Mouse (Mus musculus): ENCODE data around the gene Olfr106-ps. TPM values are rescaled to one million over a fixed set of nuclear protein-coding genes. Genes with fewer than 3 reads are reported as not detected.

Gene Olfr106-ps
- polyA plus RNA-seq (2015; fragmentation: Nextera tagmentation; extraction: Ambion mirVana): not detected in 2 replicates

GRCm38 (mm10) chr17:37390093-37390492 is at the start of gene Olfr106-ps:
Gene Olfr106-ps, plus strand, starts transcription at chr17:37390393.
- Histone ChIP-seq H3K9ac (replicated peaks) (no peak within 1 kb of the TSS), H3K4me3 (replicated peaks) (no peak within 1 kb of the TSS), H3K27me3 (replicated peaks) (no peaks in the 10 kb centered on the region), H3K4me2 (no peak within 1 kb of the TSS), H3K27ac (replicated peaks) (no peak within 1 kb of the TSS), H3K9me3 (replicated peaks) (no peaks in the 10 kb centered on the region), H3K4me1 (no peaks in the 10 kb centered on the region), H3K36me3 (no peaks in the 10 kb centered on the region)
- 80% methylated on average over 1 of the region's 1 CpGs for WGBS
- no peak for ATAC-seq (ENCODE audit: low FRiP score)

- Histone ChIP-seq H3K4me1 (no peaks in the 10 kb centered on the region), H3K9me3 (replicated peaks) (no peaks in the 10 kb centered on the region), H3K36me3 (no peaks in the 10 kb centered on the region), H3K27me3 (replicated peaks) (no peaks in the 10 kb centered on the region), H3K27ac (replicated peaks) (no peak within 1 kb of the TSS), H3K4me3 (replicated peaks) (no peak within 1 kb of the TSS), H3K4me2 (no peak within 1 kb of the TSS), H3K9ac (replicated peaks) (no peak within 1 kb of the TSS)
- ATAC-seq (ENCODE audit: low FRiP score): no peak
Measured at GRCm38 (mm10) chr17:37359282-37359681, 30.9 kb upstream of the Olfr106-ps start, which contains the start of gene Olfr104-ps. Gene Olfr104-ps, plus strand, starts transcription at chr17:37359582.

- Histone ChIP-seq H3K36me3 (no peaks in the 10 kb centered on the region), H3K4me2 (no peak within 1 kb of the TSS), H3K27ac (replicated peaks) (no peak within 1 kb of the TSS), H3K4me1 (no peaks in the 10 kb centered on the region), H3K9me3 (replicated peaks) (no peaks in the 10 kb centered on the region), H3K4me3 (replicated peaks) (no peak within 1 kb of the TSS), H3K9ac (replicated peaks) (no peak within 1 kb of the TSS), H3K27me3 (replicated peaks) (no peaks in the 10 kb centered on the region)
- ATAC-seq (ENCODE audit: low FRiP score): no peak
Measured at GRCm38 (mm10) chr17:37378733-37379132, 11.5 kb upstream of the Olfr106-ps start, which contains the start of gene Olfr105-ps. Gene Olfr105-ps, plus strand, starts transcription at chr17:37379033.

GRCm38 (mm10) chr17:37398926-37399325 is 8.7 kb downstream of the Olfr106-ps start, which contains the start of gene Olfr107:
Gene Olfr107, plus strand, starts transcription at chr17:37399226.
- H3K27ac ChIP-seq (replicated peaks): no peak within 1 kb of the TSS
- no peaks in the 10 kb centered on the region for H3K36me3 ChIP-seq
- no peaks in the 10 kb centered on the region for H3K27me3 ChIP-seq (replicated peaks)
- H3K4me1 ChIP-seq: no peaks in the 10 kb centered on the region
- no peak within 1 kb of the TSS for H3K4me2 ChIP-seq
- WGBS: 88% methylated on average over 3 of the region's 3 CpGs
- no peak for ATAC-seq (ENCODE audit: low FRiP score)
- H3K9me3 ChIP-seq (replicated peaks): no peaks in the 10 kb centered on the region
- H3K9ac ChIP-seq (replicated peaks): no peak within 1 kb of the TSS
- no peak within 1 kb of the TSS for H3K4me3 ChIP-seq (replicated peaks)

- Histone ChIP-seq H3K4me1 (no peaks in the 10 kb centered on the region), H3K9ac (replicated peaks) (no peak overlapping the region), H3K27me3 (replicated peaks) (no peaks in the 10 kb centered on the region), H3K36me3 (no peaks in the 10 kb centered on the region), H3K4me3 (replicated peaks) (no peak overlapping the region), H3K9me3 (replicated peaks) (no peaks in the 10 kb centered on the region), H3K27ac (replicated peaks) (no peak overlapping the region), H3K4me2 (no peak overlapping the region)
- no peak for ATAC-seq (ENCODE audit: low FRiP score)
Measured at GRCm38 (mm10) chr17:37413380-37413779, 23.2 kb downstream of the Olfr106-ps start.

GRCm38 (mm10) chr17:37445180-37445579 is 55.0 kb downstream of the Olfr106-ps start, which contains the start of gene Olfr108:
Gene Olfr108, plus strand, starts transcription at chr17:37445480.
- no peak within 1 kb of the TSS for H3K4me3 ChIP-seq (replicated peaks)
- H3K9ac ChIP-seq (replicated peaks): no peak within 1 kb of the TSS
- no peaks in the 10 kb centered on the region for H3K27me3 ChIP-seq (replicated peaks)
- H3K4me1 ChIP-seq: no peaks in the 10 kb centered on the region
- no peak within 1 kb of the TSS for H3K4me2 ChIP-seq
- no peak within 1 kb of the TSS for H3K27ac ChIP-seq (replicated peaks)
- no peak for ATAC-seq (ENCODE audit: low FRiP score)
- no peaks in the 10 kb centered on the region for H3K36me3 ChIP-seq
- WGBS: 83% methylated on average over 1 of the region's 1 CpGs
- H3K9me3 ChIP-seq (replicated peaks): no peaks in the 10 kb centered on the region

Other genes starting within 250 kb of the Olfr106-ps start
- not detected in 2 replicates for gene Olfr93, start 228.9 kb upstream of the Olfr106-ps start, polyA plus RNA-seq (2015; fragmentation: Nextera tagmentation; extraction: Ambion mirVana)
- 3.8 TPM in 1 of 2 replicates, not detected in the other for gene Ubd, start 196.5 kb upstream of the Olfr106-ps start, polyA plus RNA-seq (2015; fragmentation: Nextera tagmentation; extraction: Ambion mirVana)
- 0.14 and 0.19 TPM in 2 replicates for gene Olfr94, start 189.4 kb upstream of the Olfr106-ps start, polyA plus RNA-seq (2015; fragmentation: Nextera tagmentation; extraction: Ambion mirVana)
- 0.04 TPM in 1 of 2 replicates, not detected in the other for gene Olfr95, start 177.3 kb upstream of the Olfr106-ps start, polyA plus RNA-seq (2015; fragmentation: Nextera tagmentation; extraction: Ambion mirVana)
- gene Olfr96, start 170.2 kb upstream of the Olfr106-ps start, polyA plus RNA-seq (2015; fragmentation: Nextera tagmentation; extraction: Ambion mirVana): not detected in 2 replicates
- not detected in 2 replicates for gene Olfr97, start 153.1 kb upstream of the Olfr106-ps start, polyA plus RNA-seq (2015; fragmentation: Nextera tagmentation; extraction: Ambion mirVana)
- gene Olfr98, start 126.6 kb upstream of the Olfr106-ps start, polyA plus RNA-seq (2015; fragmentation: Nextera tagmentation; extraction: Ambion mirVana): not detected in 2 replicates
- 1.7 and 3.2 TPM in 2 replicates for gene H2-M3, start 120.2 kb upstream of the Olfr106-ps start, polyA plus RNA-seq (2015; fragmentation: Nextera tagmentation; extraction: Ambion mirVana)
- gene Olfr99, start 106.9 kb upstream of the Olfr106-ps start, polyA plus RNA-seq (2015; fragmentation: Nextera tagmentation; extraction: Ambion mirVana): not detected in 2 replicates
- gene Olfr101, start 86.1 kb upstream of the Olfr106-ps start, polyA plus RNA-seq (2015; fragmentation: Nextera tagmentation; extraction: Ambion mirVana): not detected in 2 replicates
- not detected in 2 replicates for gene Olfr102, start 73.3 kb upstream of the Olfr106-ps start, polyA plus RNA-seq (2015; fragmentation: Nextera tagmentation; extraction: Ambion mirVana)
- not detected in 2 replicates for gene Olfr103, start 50.7 kb upstream of the Olfr106-ps start, polyA plus RNA-seq (2015; fragmentation: Nextera tagmentation; extraction: Ambion mirVana)
- not detected in 2 replicates for gene Olfr104-ps, start 30.8 kb upstream of the Olfr106-ps start, polyA plus RNA-seq (2015; fragmentation: Nextera tagmentation; extraction: Ambion mirVana)
- not detected in 2 replicates for gene Olfr105-ps, start 11.4 kb upstream of the Olfr106-ps start, polyA plus RNA-seq (2015; fragmentation: Nextera tagmentation; extraction: Ambion mirVana)
- 0.04 TPM in 1 of 2 replicates, not detected in the other for gene Olfr107, start 8.8 kb downstream of the Olfr106-ps start, polyA plus RNA-seq (2015; fragmentation: Nextera tagmentation; extraction: Ambion mirVana)
- not detected in 2 replicates for gene Olfr108, start 55.1 kb downstream of the Olfr106-ps start, polyA plus RNA-seq (2015; fragmentation: Nextera tagmentation; extraction: Ambion mirVana)
- gene Olfr109, start 68.5 kb downstream of the Olfr106-ps start, polyA plus RNA-seq (2015; fragmentation: Nextera tagmentation; extraction: Ambion mirVana): not detected in 2 replicates
- 0.73 TPM in 1 of 2 replicates, not detected in the other for gene H2-M2, start 93.2 kb downstream of the Olfr106-ps start, polyA plus RNA-seq (2015; fragmentation: Nextera tagmentation; extraction: Ambion mirVana)
- gene Olfr110, start 102.1 kb downstream of the Olfr106-ps start, polyA plus RNA-seq (2015; fragmentation: Nextera tagmentation; extraction: Ambion mirVana): not detected in 2 replicates
- gene Olfr111, start 117.6 kb downstream of the Olfr106-ps start, polyA plus RNA-seq (2015; fragmentation: Nextera tagmentation; extraction: Ambion mirVana): not detected in 2 replicates
- gene Olfr112, start 179.1 kb downstream of the Olfr106-ps start, polyA plus RNA-seq (2015; fragmentation: Nextera tagmentation; extraction: Ambion mirVana): not detected in 2 replicates
- not detected in 2 replicates for gene Olfr113, start 187.3 kb downstream of the Olfr106-ps start, polyA plus RNA-seq (2015; fragmentation: Nextera tagmentation; extraction: Ambion mirVana)
- gene Olfr114, start 202.3 kb downstream of the Olfr106-ps start, polyA plus RNA-seq (2015; fragmentation: Nextera tagmentation; extraction: Ambion mirVana): not detected in 2 replicates
- not detected in 2 replicates for gene Olfr115, start 236.7 kb downstream of the Olfr106-ps start, polyA plus RNA-seq (2015; fragmentation: Nextera tagmentation; extraction: Ambion mirVana)
- gene Olfr116, start 236.8 kb downstream of the Olfr106-ps start, polyA plus RNA-seq (2015; fragmentation: Nextera tagmentation; extraction: Ambion mirVana): not detected in 2 replicates